In the genomic region with DNA sequence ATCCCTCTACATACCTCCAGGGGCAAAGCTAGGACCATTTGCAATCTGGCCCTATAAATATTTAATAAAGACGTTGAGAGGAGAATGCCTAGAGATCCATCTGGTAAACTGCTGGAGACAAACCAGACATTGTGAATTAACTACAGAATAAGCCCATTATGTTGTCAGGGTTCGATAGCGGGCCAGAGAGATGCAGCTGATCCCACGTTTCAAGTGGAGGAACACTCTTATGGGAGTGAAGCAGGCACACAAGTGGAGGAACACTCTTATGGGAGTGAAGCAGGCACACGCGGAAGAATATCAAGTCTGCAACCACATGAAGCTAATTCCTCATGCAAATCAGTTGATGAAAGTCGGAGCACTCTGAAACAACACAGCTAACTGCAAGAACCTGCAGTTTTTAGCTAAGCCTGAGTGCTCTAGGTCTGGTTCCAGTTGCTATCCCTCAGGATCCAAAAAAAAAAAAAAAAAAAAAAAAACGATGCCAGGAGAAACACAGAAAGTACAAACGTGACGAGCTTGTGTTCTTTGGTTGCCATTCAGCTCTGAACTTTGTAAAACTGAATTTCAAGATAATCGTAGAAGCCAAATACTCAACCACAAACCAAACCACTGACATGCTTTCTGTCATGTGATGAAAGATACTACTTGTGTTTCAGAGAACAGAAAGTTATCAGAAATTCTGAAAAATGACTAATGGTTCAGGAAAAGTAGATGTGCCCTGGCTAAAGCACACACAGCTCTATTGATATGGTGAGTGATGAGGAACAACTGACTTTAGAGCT, we compare ENCODE assay signal across 25 mouse cellular contexts.
DNase-seq lines count a peak whose midpoint lies in the region; ATAC-seq lines count a peak whose summit lies in the region.
"Had no signal": no experiment of that assay in that cellular context is flagged by ENCODE, and none has a peak within 500 bp of the region (broad histone marks: within the 10 kb centered on the region; RNA-seq: fewer than 3 reads in every experiment).

No protein-coding gene starts in this region.

- no peak overlapping the region for H3K9ac ChIP-seq in embryonic facial prominence, embryonic 14.5 days (ENCODE audit: low read depth, low read length)
- H3K9ac ChIP-seq: embryonic facial prominence, embryonic 13.5 days; forebrain, postnatal 0 days; heart, embryonic 13.5 days; hindbrain, embryonic 15.5 days; intestine, embryonic 15.5 days; liver, postnatal 0 days had no signal

- H3K4me1 ChIP-seq in embryonic facial prominence, embryonic 14.5 days (ENCODE audit: control insufficient read depth, insufficient read depth, low read length) = peaks cover 10% of the 10 kb centered on the region
- H3K4me1 ChIP-seq in embryonic facial prominence, embryonic 10.5 days = no peaks in the 10 kb centered on the region
- H3K4me1 ChIP-seq: forebrain, embryonic 10.5 days; hindbrain, embryonic 15.5 days; intestine, embryonic 15.5 days; limb, embryonic 10.5 days had no signal

- no peak overlapping the region for H3K27ac ChIP-seq in embryonic facial prominence, embryonic 14.5 days (replicated peaks; ENCODE audit: low read depth, low read length)
- H3K27ac ChIP-seq in embryonic facial prominence, embryonic 10.5 days (replicated peaks) = no peak overlapping the region
- H3K27ac ChIP-seq: embryonic facial prominence, embryonic 13.5 days; forebrain, embryonic 10.5 days; heart, embryonic 13.5 days; hindbrain, embryonic 15.5 days; intestine, embryonic 15.5 days; left cerebral cortex, adult 2 months; limb, embryonic 10.5 days had no signal

- WGBS in embryonic facial prominence, embryonic 14.5 days = 49% methylated on average over 11 of the region's 11 CpGs
- 79% methylated on average over 11 of the region's 11 CpGs for WGBS in embryonic facial prominence, embryonic 10.5 days

- no peaks in the 10 kb centered on the region for H3K36me3 ChIP-seq in embryonic facial prominence, embryonic 14.5 days (ENCODE audit: control insufficient read depth, insufficient read depth, low read length)
- no peaks in the 10 kb centered on the region for H3K36me3 ChIP-seq in embryonic facial prominence, embryonic 10.5 days (replicated peaks)
- H3K36me3 ChIP-seq: embryonic facial prominence, embryonic 13.5 days; forebrain, embryonic 10.5 days; heart, embryonic 13.5 days; hindbrain, embryonic 15.5 days; intestine, embryonic 15.5 days; limb, embryonic 10.5 days had no signal

- H3K4me3 ChIP-seq in embryonic facial prominence, embryonic 14.5 days (ENCODE audit: low read depth, low read length) = no peak overlapping the region
- no peak overlapping the region for H3K4me3 ChIP-seq in embryonic facial prominence, embryonic 10.5 days
- H3K4me3 ChIP-seq: embryonic facial prominence, embryonic 13.5 days; forebrain, embryonic 10.5 days; heart, embryonic 13.5 days; hindbrain, embryonic 15.5 days; intestine, embryonic 15.5 days; left cerebral cortex, adult 2 months; limb, embryonic 10.5 days had no signal

- H3K9me3 ChIP-seq in embryonic facial prominence, embryonic 14.5 days (ENCODE audit: control insufficient read depth, low read length) = no peaks in the 10 kb centered on the region
- H3K9me3 ChIP-seq in embryonic facial prominence, embryonic 10.5 days = no peaks in the 10 kb centered on the region
- H3K9me3 ChIP-seq: embryonic facial prominence, embryonic 13.5 days; forebrain, embryonic 10.5 days; heart, embryonic 13.5 days; hindbrain, embryonic 15.5 days; intestine, embryonic 15.5 days; limb, embryonic 10.5 days had no signal

- DNase-seq in embryonic facial prominence, embryonic 14.5 days (ENCODE audit: low spot score) = peak; percentile 8
- DNase-seq in embryonic facial prominence, embryonic 10.5 days (ENCODE audit: low spot score) = no peak
- DNase-seq in retina, embryonic 14.5 days (ENCODE audit: low spot score) = peak; percentile 20
- no peak for DNase-seq in retina, postnatal 1 day
- DNase-seq in fibroblast of lung, adult 2 months (ENCODE audit: low read depth) = peak; percentile 66
- DNase-seq in cerebellum, adult 8-10 months = no peak
- DNase-seq in thymus, postnatal 36 days = no peak
- DNase-seq in spleen, adult 12 weeks (ENCODE audit: low spot score) = no peak
- DNase-seq: adrenal gland, postnatal 14 days; cerebellum, adult 11-12 months; forebrain, postnatal 0 days; kidney, postnatal 36 days; layer of hippocampus, adult 9-11 months; liver, postnatal 0 days; lung, postnatal 10 days; right cerebral cortex, postnatal 4 days; thymus, postnatal 14 days had no signal

- no peak overlapping the region for H3K4me2 ChIP-seq in embryonic facial prominence, embryonic 14.5 days (ENCODE audit: low read depth, low read length)
- H3K4me2 ChIP-seq: embryonic facial prominence, embryonic 13.5 days; heart, embryonic 13.5 days; hindbrain, embryonic 15.5 days; intestine, embryonic 15.5 days had no signal

- H3K27me3 ChIP-seq in embryonic facial prominence, embryonic 14.5 days (replicated peaks; ENCODE audit: control insufficient read depth, insufficient read depth, low read length) = no peaks in the 10 kb centered on the region
- H3K27me3 ChIP-seq in embryonic facial prominence, embryonic 10.5 days (replicated peaks; ENCODE audit: low read depth, poor library complexity, severe bottlenecking) = no peaks in the 10 kb centered on the region
- H3K27me3 ChIP-seq: embryonic facial prominence, embryonic 13.5 days; heart, embryonic 13.5 days; hindbrain, embryonic 15.5 days; intestine, embryonic 15.5 days had no signal

- no peak for ATAC-seq in embryonic facial prominence, embryonic 14.5 days (ENCODE audit: low read depth)
- ATAC-seq: activated CD4-positive, CD25-positive, alpha-beta regulatory T cell, adult 4 months; forebrain, postnatal 0 days; intestine, embryonic 15.5 days; liver, postnatal 0 days had no signal

Comparison
In these comparisons a context has a peak if more than half of its experiments do, and no peak if none do; other contexts are left out.
1. DNase-seq: peak in embryonic facial prominence, embryonic 14.5 days (single experiment), retina, embryonic 14.5 days (single experiment) and fibroblast of lung, adult 2 months (single experiment); none in embryonic facial prominence, embryonic 10.5 days (single experiment), retina, postnatal 1 day (single experiment), cerebellum, adult 8-10 months (single experiment), thymus, postnatal 36 days (0 of 2) and spleen, adult 12 weeks (single experiment).